Mouse (Mus musculus): Measurements from ENCODE around the gene Prkag1. TPM values are rescaled to one million over a fixed set of nuclear protein-coding genes. Genes with fewer than 3 reads are reported as not detected.
A peak's percentile ranks its signal among the peaks of the same experiment; 100 is the strongest.

Gene Prkag1
- polyA plus RNA-seq, 1 experiment: 18.4 TPM

- H3K4me1 ChIP-seq (ENCODE audit: control insufficient read depth, insufficient read depth, low read length): peaks cover 30% of the 10 kb centered on the region
- TF ChIP-seq CTCF (IDR thresholded peaks at IDR 0.05; ENCODE audit: control insufficient read depth, insufficient read depth, insufficient replicate concordance, low read depth, low read length): no peak
- no peak for TF ChIP-seq POLR2A (IDR thresholded peaks at IDR 0.05; ENCODE audit: control insufficient read depth, low read depth, low read length)
- no peaks in the 10 kb centered on the region for H3K27me3 ChIP-seq (ENCODE audit: control insufficient read depth, insufficient read depth, low read length)
- no peaks in the 10 kb centered on the region; the same call in none of the 2 replicates for H3K36me3 ChIP-seq (ENCODE audit: control insufficient read depth, insufficient read depth, low read length)
- no peak overlapping the region; the same call in 1 of the 2 replicates for H3K27ac ChIP-seq (ENCODE audit: control insufficient read depth, insufficient read depth, low read depth, low read length)
- H3K4me3 ChIP-seq (ENCODE audit: control insufficient read depth, low read depth, low read length): peak overlapping the region; percentile 68
Measured at GRCm38 (mm10) chr15:98869342-98870178, 38.2 kb upstream of the Prkag1 start.

GRCm38 (mm10) chr15:98868346-98869063, 37.2 kb upstream of the Prkag1 start:
- Histone ChIP-seq H3K4me3 (ENCODE audit: control insufficient read depth, low read depth, low read length) (no peak overlapping the region; the same call in 1 of the 2 replicates), H3K27me3 (ENCODE audit: control insufficient read depth, insufficient read depth, low read length) (no peaks in the 10 kb centered on the region), H3K4me1 (ENCODE audit: control insufficient read depth, insufficient read depth, low read length) (peaks cover 30% of the 10 kb centered on the region), H3K27ac (ENCODE audit: control insufficient read depth, insufficient read depth, low read depth, low read length) (no peak overlapping the region; the same call in none of the 2 replicates), H3K36me3 (ENCODE audit: control insufficient read depth, insufficient read depth, low read length) (peaks cover 2% of the 10 kb centered on the region)
- TF ChIP-seq CTCF (IDR thresholded peaks at IDR 0.05; ENCODE audit: control insufficient read depth, insufficient read depth, insufficient replicate concordance, low read depth, low read length) (no peak), POLR2A (IDR thresholded peaks at IDR 0.05; ENCODE audit: control insufficient read depth, low read depth, low read length) (no peak)

GRCm38 (mm10) chr15:98867321-98867720, 36.0 kb upstream of the Prkag1 start:
- Histone ChIP-seq H3K27me3 (ENCODE audit: control insufficient read depth, insufficient read depth, low read length) (no peaks in the 10 kb centered on the region), H3K4me1 (ENCODE audit: control insufficient read depth, insufficient read depth, low read length) (peaks cover 27% of the 10 kb centered on the region), H3K27ac (ENCODE audit: control insufficient read depth, insufficient read depth, low read depth, low read length) (peak overlapping the region; percentile 70), H3K4me3 (ENCODE audit: control insufficient read depth, low read depth, low read length) (peak overlapping the region; percentile 72), H3K36me3 (ENCODE audit: control insufficient read depth, insufficient read depth, low read length) (peaks cover 2% of the 10 kb centered on the region)
- no peak for TF ChIP-seq CTCF (IDR thresholded peaks at IDR 0.05; ENCODE audit: control insufficient read depth, insufficient read depth, insufficient replicate concordance, low read depth, low read length)
- peak; percentile 39; the same call in 1 of the 2 replicates for TF ChIP-seq POLR2A (IDR thresholded peaks at IDR 0.05; ENCODE audit: control insufficient read depth, low read depth, low read length)

GRCm38 (mm10) chr15:98866501-98866900, 35.2 kb upstream of the Prkag1 start:
- Histone ChIP-seq H3K36me3 (ENCODE audit: control insufficient read depth, insufficient read depth, low read length) (peaks cover 2% of the 10 kb centered on the region), H3K27me3 (ENCODE audit: control insufficient read depth, insufficient read depth, low read length) (no peaks in the 10 kb centered on the region), H3K4me1 (ENCODE audit: control insufficient read depth, insufficient read depth, low read length) (peaks cover 25% of the 10 kb centered on the region), H3K27ac (ENCODE audit: control insufficient read depth, insufficient read depth, low read depth, low read length) (no peak overlapping the region), H3K4me3 (ENCODE audit: control insufficient read depth, low read depth, low read length) (peak overlapping the region; percentile 72)
- no peak for TF ChIP-seq CTCF (IDR thresholded peaks at IDR 0.05; ENCODE audit: control insufficient read depth, insufficient read depth, insufficient replicate concordance, low read depth, low read length)
- no peak for TF ChIP-seq POLR2A (IDR thresholded peaks at IDR 0.05; ENCODE audit: control insufficient read depth, low read depth, low read length)

- Histone ChIP-seq H3K36me3 (ENCODE audit: control insufficient read depth, insufficient read depth, low read length) (peaks cover 6% of the 10 kb centered on the region), H3K4me3 (ENCODE audit: control insufficient read depth, low read depth, low read length) (peak overlapping the region; percentile 72), H3K27ac (ENCODE audit: control insufficient read depth, insufficient read depth, low read depth, low read length) (no peak overlapping the region), H3K4me1 (ENCODE audit: control insufficient read depth, insufficient read depth, low read length) (peaks cover 22% of the 10 kb centered on the region), H3K27me3 (ENCODE audit: control insufficient read depth, insufficient read depth, low read length) (no peaks in the 10 kb centered on the region)
- no peak for TF ChIP-seq CTCF (IDR thresholded peaks at IDR 0.05; ENCODE audit: control insufficient read depth, insufficient read depth, insufficient replicate concordance, low read depth, low read length)
- no peak for TF ChIP-seq POLR2A (IDR thresholded peaks at IDR 0.05; ENCODE audit: control insufficient read depth, low read depth, low read length)
Measured at GRCm38 (mm10) chr15:98865771-98866170, 34.5 kb upstream of the Prkag1 start.

GRCm38 (mm10) chr15:98864951-98865350, 33.6 kb upstream of the Prkag1 start:
- Histone ChIP-seq H3K4me1 (ENCODE audit: control insufficient read depth, insufficient read depth, low read length) (peaks cover 14% of the 10 kb centered on the region), H3K27ac (ENCODE audit: control insufficient read depth, insufficient read depth, low read depth, low read length) (no peak overlapping the region), H3K27me3 (ENCODE audit: control insufficient read depth, insufficient read depth, low read length) (no peaks in the 10 kb centered on the region), H3K4me3 (ENCODE audit: control insufficient read depth, low read depth, low read length) (no peak overlapping the region), H3K36me3 (ENCODE audit: control insufficient read depth, insufficient read depth, low read length) (peaks cover 7% of the 10 kb centered on the region)
- TF ChIP-seq POLR2A (IDR thresholded peaks at IDR 0.05; ENCODE audit: control insufficient read depth, low read depth, low read length): no peak
- TF ChIP-seq CTCF (IDR thresholded peaks at IDR 0.05; ENCODE audit: control insufficient read depth, insufficient read depth, insufficient replicate concordance, low read depth, low read length): no peak

- H3K36me3 ChIP-seq (ENCODE audit: control insufficient read depth, insufficient read depth, low read length): peaks cover 8% of the 10 kb centered on the region
- no peak for TF ChIP-seq CTCF (IDR thresholded peaks at IDR 0.05; ENCODE audit: control insufficient read depth, insufficient read depth, insufficient replicate concordance, low read depth, low read length)
- TF ChIP-seq POLR2A (IDR thresholded peaks at IDR 0.05; ENCODE audit: control insufficient read depth, low read depth, low read length): no peak
- H3K4me1 ChIP-seq (ENCODE audit: control insufficient read depth, insufficient read depth, low read length): peaks cover 9% of the 10 kb centered on the region; the same call in 1 of the 2 replicates
Measured at GRCm38 (mm10) chr15:98863451-98863958, 32.2 kb upstream of the Prkag1 start.

More at GRCm38 (mm10) chr15:98863451-98863958, 32.2 kb upstream of the Prkag1 start:
- H3K27ac ChIP-seq (ENCODE audit: control insufficient read depth, insufficient read depth, low read depth, low read length): no peak overlapping the region
- no peak overlapping the region for H3K4me3 ChIP-seq (ENCODE audit: control insufficient read depth, low read depth, low read length)
- no peaks in the 10 kb centered on the region for H3K27me3 ChIP-seq (ENCODE audit: control insufficient read depth, insufficient read depth, low read length)

Measured in testis, adult 2 months (tissue).